Mouse (Mus musculus) thymus, postnatal 0 days (tissue): ENCODE data around the gene Cyb5r1. TPM values are rescaled to one million over a fixed set of nuclear protein-coding genes. Genes with fewer than 3 reads are reported as not detected.
A peak's percentile ranks its signal among the peaks of the same experiment; 100 is the strongest.
"Not testable (repeated sequence)": the region's sequence is repeated elsewhere in the genome, so short reads cannot be mapped to it uniquely, and the experiment has no call there.

ENCODE experiments used
- DNase-seq: peaks from one replicate; pipeline ENCODE4 v3.0.0-alpha.2; 2015; ENCODE audit warnings: low spot score
- polyA plus RNA-seq: library from polyadenylated mRNA; unstranded; fragments of >200 nt; fragmentation: Nextera tagmentation; extraction: Ambion mirVana; gene quantifications from 2 replicates; pipeline ENCODE4 v1.2.1, GENCODE M21; 2015

Gene Cyb5r1
- polyA plus RNA-seq, 1 experiment from 2014 or later: 20.4 TPM

DNA sequence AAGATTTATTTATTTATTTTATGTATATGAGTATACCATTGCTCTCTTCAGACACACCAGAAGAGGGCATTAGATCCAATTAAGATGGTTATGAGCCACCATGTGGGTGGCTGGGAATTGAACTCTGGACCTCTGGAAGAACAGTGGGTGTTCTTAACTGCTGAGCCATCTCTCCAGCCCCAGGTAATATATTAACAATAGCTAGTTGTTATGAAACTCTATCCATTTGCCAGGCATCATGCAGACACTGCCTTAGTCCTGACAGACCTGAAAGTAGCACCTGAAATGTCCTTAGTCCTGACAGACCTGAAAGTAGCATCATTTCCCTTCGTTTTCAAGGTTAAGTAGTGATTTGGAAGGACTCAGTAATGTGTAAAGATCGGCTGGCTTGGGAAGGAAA, 8.7 kb downstream of the Cyb5r1 start:
- no peak for DNase-seq

DNA sequence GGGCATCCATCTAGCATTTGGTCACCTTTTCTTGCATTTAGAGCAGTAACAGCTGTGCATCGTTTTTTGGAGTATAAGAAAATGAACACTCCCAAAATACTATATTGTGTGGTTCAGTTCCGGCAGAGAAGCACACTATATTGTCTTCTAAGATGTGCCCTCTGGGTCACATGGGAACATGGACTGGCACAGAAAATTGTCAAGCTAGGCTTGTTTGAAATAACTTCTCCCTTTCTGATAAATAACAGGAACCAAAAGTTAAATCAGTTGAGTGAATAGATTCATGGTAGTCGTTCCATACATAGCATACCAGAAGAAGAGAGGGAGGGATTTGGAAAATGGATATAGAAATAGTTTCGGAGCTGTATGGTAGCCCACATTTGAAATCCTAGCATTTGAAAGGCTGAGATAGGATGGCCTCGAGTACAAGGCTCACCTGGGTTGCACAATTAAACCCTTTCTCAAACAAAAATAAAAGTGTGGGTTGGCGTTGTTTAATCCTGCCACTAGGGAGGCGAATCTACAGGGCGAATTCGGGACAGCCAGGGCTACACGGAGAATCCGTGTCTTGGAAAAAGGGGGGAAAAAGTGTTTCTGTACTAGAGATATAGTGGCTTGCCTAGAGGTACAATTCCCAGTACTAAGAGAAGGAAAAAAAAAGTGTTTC, 9.3 kb downstream of the Cyb5r1 start:
- DNase-seq: no peak

DNA sequence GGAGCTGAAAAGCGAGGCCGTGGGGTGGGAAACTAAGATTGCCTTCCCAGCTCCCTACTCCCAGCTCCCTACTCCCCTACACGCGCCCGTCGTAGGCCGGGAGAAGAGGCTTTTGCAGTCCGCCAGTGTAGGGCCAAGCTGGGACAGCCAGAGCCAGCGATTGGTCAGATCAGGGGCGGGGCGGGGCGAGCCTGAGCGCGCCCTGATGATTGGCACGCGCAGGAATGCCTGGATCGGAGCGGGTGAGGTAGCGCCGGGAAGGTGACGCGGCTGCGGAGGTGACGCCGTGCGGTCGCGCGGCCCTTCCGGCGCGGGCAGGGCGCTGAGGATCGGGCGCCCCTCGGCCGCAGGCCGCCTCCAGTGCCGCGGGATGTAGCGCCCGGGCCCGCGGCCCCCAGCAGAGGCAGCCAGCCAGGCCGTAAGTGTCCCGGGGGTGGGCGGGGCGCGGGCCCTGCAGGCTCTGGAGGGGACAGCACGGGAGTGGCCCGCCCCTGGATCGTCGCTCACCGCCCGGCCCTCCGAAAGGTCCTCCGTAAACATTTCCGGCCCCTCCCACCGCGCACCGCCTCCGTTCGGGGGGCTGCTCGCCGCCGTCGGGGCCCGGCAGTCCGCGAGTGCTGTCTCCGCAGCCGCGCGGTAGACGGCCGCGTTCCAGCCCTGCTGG, 9.9 kb downstream of the Cyb5r1 start, which contains the start of gene Adipor1:
Gene Adipor1 (plus strand): TSS at position 211 of the 664 bp plus-strand sequence.
- peak; percentile 93 for DNase-seq

DNA sequence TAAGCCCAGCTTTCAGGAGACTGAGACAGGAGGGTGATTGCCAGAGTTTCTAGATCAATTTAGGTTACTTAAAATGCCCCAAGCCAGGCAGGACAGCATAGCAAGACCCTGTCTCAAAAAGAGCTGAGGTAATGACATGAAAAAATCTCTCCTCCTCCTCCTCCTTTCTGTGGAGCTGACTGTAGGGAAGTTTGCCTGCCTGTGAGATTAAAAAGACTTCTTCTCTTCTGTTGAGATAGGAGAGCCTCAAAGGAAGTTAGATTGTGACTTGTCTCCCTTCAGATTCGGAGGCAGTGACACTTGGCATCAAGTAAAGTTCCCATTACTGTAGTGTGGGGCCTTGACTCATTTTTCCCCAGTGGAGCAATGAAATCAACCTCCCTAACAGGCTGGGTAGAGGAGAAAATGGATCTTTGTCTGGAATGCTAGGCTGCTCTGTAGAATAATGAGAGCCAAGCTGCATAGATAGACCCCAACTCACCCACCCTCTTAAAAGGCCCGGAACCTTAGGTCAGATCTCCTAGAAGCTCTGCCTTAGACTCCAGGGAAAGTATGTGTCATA, 13.1 kb downstream of the Cyb5r1 start:
- DNase-seq: no peak

DNA sequence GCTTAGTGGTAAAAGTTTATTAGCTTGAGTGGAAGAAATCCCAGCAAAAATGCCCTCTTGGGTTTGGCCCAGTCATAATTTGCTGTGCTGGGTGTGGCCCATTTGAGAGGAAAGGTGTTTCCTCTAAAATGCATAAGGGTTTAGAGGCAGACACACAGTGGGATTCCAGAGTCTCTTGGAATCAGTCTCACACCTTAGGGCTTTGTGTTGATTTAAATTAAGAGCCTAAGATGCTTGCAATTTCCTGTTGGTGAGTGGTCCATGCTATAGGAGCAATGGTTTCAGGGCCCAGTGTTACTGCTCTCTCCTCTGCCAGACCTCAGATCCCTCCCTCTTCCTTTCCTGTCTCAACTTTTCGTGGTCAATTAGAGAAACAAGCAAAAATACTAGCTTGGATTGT, 13.8 kb downstream of the Cyb5r1 start:
- no peak for DNase-seq

DNA sequence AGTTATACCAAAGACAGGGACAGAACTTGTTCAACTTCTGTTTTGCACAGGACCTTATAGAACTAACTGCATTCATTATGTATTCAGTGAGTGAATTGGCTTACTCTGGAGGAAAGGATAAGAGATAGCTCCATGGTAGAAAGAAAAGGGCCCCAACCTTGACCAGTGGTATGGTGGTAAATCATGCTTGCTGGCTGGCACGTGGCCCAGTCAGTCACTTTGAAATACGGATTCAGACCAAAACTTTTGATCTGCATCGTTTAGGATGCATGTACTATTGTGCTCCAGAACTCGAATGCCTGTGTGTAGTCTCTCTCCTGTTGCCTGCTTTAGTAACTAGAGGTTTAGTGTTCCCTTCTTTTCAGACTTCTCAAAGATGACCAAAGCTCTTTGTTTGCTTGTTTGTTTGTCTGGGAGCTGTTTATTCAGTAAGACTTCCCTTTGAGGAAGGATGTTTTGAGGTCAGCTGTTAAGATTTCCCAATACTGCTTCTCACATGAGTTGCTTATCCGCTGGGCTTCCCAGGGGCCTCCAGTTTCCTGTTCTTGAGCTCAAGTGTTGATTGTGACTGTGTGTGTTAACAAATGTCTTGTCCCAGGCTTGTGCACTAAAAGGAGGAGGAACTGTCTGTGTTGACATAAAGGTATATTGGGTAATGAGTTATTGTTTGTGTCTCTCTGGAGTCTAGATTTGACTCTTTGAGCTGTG, 14.5 kb downstream of the Cyb5r1 start:
- DNase-seq: no peak

DNA sequence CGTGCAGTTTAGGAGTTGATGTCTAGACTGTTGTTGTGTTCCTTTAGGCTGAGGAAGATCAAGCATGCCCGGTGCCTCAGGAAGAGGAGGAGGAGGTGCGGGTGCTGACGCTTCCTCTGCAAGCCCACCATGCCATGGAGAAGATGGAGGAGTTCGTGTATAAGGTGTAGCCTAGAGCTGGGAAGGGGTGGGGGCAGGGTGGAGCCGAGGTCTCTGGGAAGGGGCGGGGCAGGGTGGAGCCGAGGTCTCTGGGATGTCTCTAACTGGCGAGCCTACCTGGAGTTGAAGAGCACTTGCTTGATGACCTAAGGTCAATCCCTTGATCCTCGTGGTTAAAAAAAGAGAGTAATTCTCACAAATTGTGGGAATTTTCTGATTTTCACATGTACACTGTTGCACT, 18.6 kb downstream of the Cyb5r1 start:
- no peak for DNase-seq

DNA sequence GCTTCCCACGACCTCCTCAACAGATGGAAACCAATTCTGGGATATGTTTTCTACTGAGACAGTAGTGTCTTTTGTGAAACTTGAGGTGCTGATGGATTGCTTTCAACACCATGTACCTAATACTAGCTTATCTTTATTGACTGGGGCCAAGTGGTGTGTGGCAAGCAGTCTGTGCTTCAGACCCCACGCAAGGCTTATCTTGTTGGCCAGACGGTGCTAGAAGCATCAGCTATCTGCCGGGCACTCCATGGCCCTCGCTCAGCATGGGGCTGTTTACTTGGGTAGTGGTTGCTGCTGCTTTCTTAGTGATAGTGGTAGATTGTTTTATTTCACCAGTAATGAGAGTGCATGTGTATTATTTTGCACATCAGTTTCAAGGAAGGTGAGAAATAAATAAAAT, 20.9 kb downstream of the Cyb5r1 start:
- DNase-seq: no peak

DNA sequence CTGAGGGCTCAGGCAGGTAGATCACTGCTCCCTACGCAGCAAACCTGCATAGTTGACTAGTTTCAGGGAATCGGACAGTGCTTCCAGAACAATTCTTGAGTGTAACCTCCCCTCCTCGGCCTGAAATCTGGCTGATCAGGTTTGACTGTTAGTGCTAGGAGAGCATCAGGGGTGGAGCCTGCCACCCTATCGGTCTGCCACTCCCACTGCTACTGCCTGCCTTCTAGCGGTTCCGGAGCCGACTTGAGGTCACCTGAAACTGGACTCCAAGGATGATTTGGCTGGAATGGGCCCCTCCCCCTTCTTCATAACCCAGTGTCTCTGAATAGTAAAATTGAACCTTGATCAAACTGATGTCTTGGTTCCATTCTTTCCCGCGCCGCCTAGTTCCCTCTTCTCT, 27.6 kb downstream of the Cyb5r1 start:
- DNase-seq: no peak

DNA sequence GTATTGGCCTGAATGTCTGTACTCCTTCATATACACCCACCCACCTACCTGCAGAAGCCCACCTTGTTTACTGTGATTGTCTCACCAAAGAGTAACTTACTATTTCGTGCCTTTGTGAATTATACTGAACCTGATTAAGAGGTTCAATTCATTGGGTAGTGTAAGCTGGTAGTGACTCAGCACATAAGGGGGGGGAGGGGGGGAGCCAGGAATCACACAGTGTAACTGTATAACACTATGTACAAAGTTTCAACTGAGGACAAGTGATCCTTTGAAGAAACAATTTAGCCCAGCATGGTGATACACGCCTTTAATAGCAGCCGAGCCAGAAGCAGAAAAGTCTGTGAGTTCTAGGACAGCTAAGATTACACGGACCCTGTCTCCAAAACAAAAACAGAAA, 28.1 kb downstream of the Cyb5r1 start:
- DNase-seq: no peak

DNA sequence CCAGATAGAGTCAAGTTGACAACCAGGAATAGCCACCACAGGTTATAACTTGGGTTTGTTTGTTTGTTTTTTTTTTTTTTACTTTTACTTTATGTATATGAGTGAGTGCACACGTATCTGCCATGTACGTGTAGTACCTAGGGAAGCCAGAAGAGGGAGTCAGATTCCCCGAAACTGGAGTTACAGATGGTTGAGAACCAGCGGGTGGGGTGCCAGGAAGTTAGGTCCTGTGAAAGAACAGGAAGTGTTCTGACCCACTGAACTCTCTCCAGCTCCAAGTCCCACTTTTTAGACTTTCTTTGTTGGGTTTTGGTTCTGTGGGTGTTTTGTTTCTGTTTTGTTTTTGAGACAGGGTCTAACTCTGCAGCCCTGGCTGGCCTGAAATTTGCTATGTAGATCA, 30.1 kb downstream of the Cyb5r1 start:
- peak; percentile 61 for DNase-seq

DNA sequence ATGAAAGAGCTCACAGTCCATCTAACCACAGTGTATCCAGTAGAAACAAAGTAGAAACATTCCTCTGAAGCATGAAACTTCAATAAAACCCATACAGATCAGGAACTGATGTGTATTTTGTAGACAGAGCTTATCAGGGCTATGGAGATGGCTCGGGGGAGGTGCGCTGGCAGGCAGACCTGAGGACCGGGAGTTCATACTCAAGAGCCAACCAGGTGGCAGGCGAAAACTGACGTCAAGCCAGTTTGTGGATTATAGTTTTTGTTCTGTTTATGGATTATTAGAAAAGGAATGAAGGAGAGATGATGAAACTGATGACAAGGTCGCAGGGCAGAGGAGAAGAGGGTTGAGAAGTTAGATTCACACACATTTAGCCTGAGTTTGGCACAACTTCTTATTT, 35.1 kb downstream of the Cyb5r1 start:
- DNase-seq: no peak

DNA sequence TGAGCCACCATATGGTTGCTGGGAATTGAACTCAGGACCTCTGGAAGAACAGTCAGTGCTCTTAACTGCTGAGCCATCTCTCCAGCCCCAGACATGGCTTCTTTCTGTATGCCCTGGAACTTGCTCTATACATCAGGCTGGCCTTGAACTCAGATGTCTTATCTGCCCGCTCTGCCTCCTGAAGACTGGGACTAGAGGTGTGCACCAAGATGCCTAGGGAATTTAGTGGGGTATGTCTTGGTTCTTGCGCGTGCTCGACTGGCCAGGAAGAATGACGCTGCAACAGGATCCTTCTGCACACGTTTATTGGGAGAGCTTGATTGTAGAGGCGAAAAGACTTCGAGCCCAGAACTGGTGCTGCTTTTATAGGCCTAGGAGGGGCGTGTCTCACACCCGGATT, 36.4 kb downstream of the Cyb5r1 start:
- DNase-seq: not testable (repeated sequence)

DNA sequence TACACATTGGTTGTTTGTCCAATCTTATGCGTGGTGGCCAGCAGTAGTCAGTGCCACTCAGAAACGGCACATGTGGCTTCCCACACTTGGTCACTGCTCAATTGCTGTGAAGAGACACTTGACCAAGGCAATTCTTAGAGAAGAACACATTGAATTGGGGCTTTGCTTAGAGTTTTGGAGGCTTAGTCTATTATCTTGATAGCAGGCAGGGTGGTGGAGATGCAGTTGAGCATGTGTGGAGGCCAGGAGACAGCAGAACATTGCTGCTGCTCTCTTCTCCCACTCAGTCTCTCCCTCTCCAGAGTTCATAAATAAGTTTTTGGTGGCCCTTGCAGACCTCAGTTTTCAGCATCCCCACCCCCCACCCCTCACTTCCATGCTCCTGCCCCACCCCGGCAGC, 37.0 kb downstream of the Cyb5r1 start:
- DNase-seq: no peak

DNA sequence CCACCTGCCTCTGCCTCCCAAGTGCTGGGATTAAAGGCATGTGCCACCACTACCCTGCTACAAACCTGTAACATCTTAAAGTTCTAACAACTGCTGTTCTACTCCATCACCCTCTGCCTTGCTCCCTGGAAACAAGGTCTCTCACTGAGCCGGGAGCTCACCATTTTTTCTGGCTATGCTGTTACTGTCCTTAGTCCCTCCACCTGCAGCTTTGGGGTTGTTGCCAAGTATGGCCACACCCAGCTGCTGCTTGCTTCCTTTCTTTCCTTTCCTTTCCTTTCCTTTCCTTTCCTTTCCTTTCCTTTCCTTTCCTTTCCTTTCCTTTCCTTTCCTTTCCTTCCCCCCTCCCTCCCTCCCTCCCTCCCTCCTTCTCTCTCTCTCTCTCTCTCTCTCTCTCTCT, 37.9 kb downstream of the Cyb5r1 start:
- not testable (repeated sequence) for DNase-seq

DNA sequence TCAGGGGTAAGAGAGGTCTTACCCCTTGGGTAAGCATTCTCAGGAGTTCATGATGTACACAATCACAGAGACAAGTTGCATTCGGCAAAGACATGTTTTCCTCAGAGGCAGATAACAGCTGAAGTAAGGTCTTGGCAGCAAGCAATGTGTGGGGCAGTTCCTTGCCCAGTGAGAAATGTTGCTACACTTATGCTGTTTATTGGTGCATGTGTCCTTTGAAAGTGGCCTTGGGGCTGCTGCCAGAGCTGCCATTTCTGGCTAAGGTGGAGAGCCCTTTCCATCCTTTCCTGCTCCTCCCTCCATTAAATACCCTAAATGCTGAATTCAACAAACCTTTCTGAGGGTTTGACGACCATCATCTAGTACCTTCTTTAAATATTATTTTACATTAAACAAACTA, 40.1 kb downstream of the Cyb5r1 start:
- DNase-seq: no peak

DNA sequence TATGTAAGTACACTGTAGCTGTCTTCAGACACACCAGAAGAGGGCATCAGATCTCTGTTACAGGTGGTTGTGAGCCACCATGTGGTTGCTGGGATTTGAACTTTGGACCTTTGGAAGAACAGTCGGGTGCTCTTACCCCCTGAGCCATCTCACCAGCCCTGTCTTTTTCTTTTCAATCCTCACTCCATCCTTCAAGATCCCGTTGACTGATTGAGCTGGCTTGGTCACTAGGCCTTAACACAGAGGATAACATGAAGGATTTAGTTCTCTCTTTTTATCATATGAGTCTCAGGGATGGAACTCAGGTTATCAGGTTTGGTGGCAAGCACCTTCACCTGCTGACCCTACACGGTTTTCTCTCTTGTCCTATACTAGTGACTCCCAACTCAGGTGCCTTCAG, 43.2 kb downstream of the Cyb5r1 start:
- not testable (repeated sequence) for DNase-seq

DNA sequence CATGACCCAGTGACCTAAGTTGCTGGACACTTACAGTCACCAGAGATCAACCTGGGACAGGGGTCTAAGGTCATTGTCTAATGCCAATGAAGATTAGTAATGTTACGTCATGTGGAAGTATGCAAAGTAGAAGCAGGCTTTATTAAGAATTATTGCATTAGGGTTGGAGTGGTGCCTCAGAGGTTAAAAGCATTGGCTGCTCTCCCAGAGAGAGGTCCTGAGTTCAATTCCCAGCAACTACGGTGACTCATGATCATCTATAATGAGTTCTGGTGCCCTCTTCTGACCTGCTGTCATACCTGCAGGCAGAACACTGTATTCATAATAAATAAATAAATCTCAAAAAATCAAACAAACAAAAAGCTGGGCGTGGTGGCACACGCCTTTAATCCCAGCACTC, 44.8 kb downstream of the Cyb5r1 start:
- no peak for DNase-seq

DNA sequence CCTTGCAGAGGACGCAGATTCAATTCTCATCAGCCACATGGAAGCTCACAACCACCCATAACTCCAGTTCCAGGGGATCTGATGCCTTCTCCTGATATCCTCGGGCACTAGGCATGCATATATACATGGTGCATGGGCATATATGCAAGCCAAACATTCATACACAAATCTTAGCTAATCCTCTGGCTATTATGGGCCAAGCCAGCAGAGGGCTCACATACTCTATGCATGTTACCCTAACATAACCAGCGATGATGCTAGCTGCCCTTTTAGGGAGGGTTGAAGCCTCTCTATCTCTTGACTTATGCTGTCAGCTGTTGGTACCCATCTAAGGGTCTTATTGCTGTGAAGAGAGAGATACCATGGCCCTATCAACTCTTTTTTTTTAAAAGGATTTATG, 45.6 kb downstream of the Cyb5r1 start:
- DNase-seq: peak; percentile 65

DNA sequence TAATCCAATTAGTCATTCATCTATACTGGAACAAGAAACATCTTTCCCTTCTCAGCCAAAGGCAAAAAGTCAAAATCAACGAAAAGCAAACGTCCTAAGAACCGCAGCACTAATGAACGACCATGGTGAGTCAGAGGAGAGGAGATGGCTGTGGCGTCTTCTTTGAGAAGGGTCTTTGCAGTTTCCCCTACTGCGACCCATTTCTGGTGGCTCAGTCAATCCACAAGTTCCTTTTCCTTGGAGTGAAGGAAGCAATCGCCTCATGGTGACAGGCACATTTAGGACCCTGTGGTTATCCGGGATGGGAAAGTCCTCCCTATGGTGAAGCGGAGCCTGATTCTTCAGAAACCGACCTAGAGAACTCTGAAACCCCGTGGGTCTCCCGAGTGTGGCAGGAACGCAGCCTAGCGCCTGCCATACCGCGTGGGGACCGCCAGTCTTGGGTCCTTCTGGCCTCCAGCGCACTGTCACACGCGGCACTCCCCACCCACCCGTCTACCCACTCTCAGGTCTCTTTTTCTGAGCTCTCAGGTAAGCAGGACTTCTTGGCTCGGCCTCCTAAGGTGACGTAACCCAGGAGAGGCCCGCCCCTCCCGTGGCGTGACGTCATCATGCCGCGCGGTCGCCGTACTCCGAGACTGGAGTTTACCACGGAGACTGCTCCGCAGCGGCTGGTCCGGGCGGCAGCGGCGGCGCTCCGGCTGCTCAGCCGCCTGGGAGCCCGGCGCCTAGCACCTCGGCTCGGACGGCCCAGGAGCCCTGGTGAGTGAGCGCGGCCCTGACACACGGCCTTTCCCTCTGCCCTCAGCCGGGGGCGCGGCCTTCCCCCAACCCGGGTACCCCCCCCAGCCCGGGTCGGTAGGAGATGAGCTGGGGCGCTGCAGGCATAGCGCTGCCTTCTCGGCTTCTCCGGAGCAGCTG, 49.8 kb downstream of the Cyb5r1 start, which contains the start of gene Klhl12:
Gene Klhl12 (plus strand): TSS at position 628 of the 921 bp plus-strand sequence.
- DNase-seq: peak; percentile 92

DNA sequence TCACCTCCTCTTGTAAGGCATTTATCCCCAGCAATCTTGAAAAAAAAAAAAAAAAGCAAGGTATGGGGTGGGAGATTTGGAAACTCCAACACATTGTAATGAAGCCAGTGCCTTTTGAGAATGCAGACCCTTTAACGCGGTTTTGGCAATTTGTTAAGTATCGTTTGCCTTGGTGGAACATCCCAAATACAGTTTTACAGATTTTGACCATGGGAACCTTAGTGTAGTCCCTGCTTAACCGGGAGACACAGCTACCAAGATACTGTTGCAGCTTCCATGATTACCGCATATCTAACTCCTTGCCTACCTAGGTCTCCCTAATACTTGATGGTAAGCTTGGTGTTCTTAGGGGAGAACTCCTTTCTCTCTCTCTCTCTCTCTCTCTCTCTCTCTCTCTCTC, 50.7 kb downstream of the Cyb5r1 start:
- no peak for DNase-seq
